8 mouse cellular contexts compared by ENCODE assay signal in the genomic region with DNA sequence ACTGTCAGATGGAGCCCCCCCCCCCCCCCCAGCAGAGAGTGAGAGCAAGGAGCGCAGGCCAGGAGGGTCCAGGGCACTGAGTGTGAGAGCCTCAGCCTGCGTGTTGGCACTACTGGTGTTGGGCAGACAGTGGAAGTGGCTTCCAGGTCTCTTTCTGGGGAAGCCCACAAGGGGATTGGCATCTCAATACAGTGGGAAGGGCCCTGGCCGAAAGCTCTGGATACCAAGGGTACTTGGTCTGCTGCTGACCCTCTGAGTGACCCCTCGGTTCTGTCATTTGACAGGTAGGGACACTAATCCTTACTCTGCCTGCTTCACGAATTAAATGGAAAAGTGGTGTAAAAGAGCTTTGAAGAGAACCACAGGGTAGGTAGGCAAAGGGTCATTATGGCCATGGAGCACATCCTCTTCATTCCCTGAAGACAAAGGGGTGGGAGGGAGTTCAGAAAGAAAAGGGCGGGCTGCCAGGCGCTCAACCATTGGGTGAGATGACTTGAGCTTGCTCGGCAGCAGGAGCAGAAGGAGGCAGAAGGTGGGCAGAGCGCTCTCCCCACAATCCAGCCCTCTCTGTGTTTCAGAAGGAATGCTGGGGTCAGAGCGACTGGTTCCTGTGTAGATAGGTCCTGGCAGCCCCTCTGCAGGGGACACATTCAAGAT.
DNase-seq lines count a peak whose midpoint lies in the region; ATAC-seq and TF ChIP-seq lines count a peak whose summit lies in the region.

No protein-coding gene starts in this region.

- peak overlapping the region; percentile 46 for H3K4me2 ChIP-seq in kidney, postnatal 0 days (ENCODE audit: low read length)
- peak overlapping the region; percentile 49; the same call in 1 of the 2 replicates for H3K4me2 ChIP-seq in limb, embryonic 14.5 days (replicated peaks; ENCODE audit: low read depth, low read length, severe bottlenecking)

- 0 out of 2 replicates have a peak, but pooled peaks cover 2% of the 10 kb centered on the region for H3K36me3 ChIP-seq in kidney, postnatal 0 days (ENCODE audit: insufficient read depth, low read length)
- peaks cover 3% of the 10 kb centered on the region; the same call in 1 of the 2 replicates for H3K36me3 ChIP-seq in limb, embryonic 14.5 days (ENCODE audit: control insufficient read depth, insufficient read depth, low read length)

- H3K9me3 ChIP-seq in kidney, postnatal 0 days (replicated peaks; ENCODE audit: low read length), result no peaks in the 10 kb centered on the region
- 0 out of 2 replicates have a peak, but pooled peaks cover 4% of the 10 kb centered on the region for H3K9me3 ChIP-seq in limb, embryonic 14.5 days (ENCODE audit: control insufficient read depth, low read length)

- no peak for TF ChIP-seq CTCF in kidney, postnatal 0 days (IDR thresholded peaks at IDR 0.05; ENCODE audit: low read depth)

- whole genome bisulfite sequencing in kidney, postnatal 0 days, result 59% methylated on average over 10 of the region's 10 CpGs
- 58% methylated on average over 10 of the region's 10 CpGs for WGBS in limb, embryonic 14.5 days

- no peaks in the 10 kb centered on the region for H3K27me3 ChIP-seq in kidney, postnatal 0 days (ENCODE audit: insufficient read depth, low read length)
- no peaks in the 10 kb centered on the region for H3K27me3 ChIP-seq in limb, embryonic 14.5 days (ENCODE audit: control insufficient read depth, insufficient read depth, low read length)

- peak overlapping the region; percentile 63; the same call in 1 of the 2 replicates for H3K27ac ChIP-seq in kidney, postnatal 0 days
- no peak overlapping the region for H3K27ac ChIP-seq in limb, embryonic 14.5 days (replicated peaks; ENCODE audit: low read depth, low read length)

- TF ChIP-seq POLR2A in limb, embryonic 14.5 days (IDR thresholded peaks at IDR 0.05; ENCODE audit: borderline replicate concordance, extremely low read depth, insufficient read depth, insufficient read length), result no peak

- H3K9ac ChIP-seq in kidney, postnatal 0 days (ENCODE audit: low read depth, low read length), result no peak overlapping the region
- H3K9ac ChIP-seq in limb, embryonic 14.5 days (ENCODE audit: low read depth, low read length, severe bottlenecking), result peak overlapping the region; percentile 43; the same call in 1 of the 2 replicates

- no peak for ATAC-seq in kidney, postnatal 0 days (replicated peaks; ENCODE audit: low FRiP score, low read depth)
- ATAC-seq in limb, embryonic 14.5 days (ENCODE audit: low FRiP score, low read depth), result no peak
- no peak for ATAC-seq in inflammation-experienced regulatory T-cells, adult 6 months

- no peak overlapping the region for H3K4me3 ChIP-seq in kidney, postnatal 0 days (replicated peaks; ENCODE audit: low read depth, low read length)
- H3K4me3 ChIP-seq in limb, embryonic 14.5 days (replicated peaks; ENCODE audit: low read length), result peak overlapping the region; percentile 25; the same call in 1 of the 2 replicates

- peaks cover under 1% of the 10 kb centered on the region; the same call in 1 of the 2 replicates for H3K4me1 ChIP-seq in kidney, postnatal 0 days (replicated peaks; ENCODE audit: insufficient read depth, low read length)
- H3K4me1 ChIP-seq in limb, embryonic 14.5 days (ENCODE audit: control insufficient read depth, insufficient read depth, low read length), result peaks cover 6% of the 10 kb centered on the region

- peak; percentile 54 for DNase-seq in kidney, postnatal 0 days (ENCODE audit: low spot score)
- no peak for DNase-seq in kidney, adult 18-20 months
- DNase-seq in cerebellum, adult 18-20 months, result peak; percentile 54
- DNase-seq in heart, adult 9 months (ENCODE audit: low spot score in 2 of 2), result peak; percentile 69 to 75
- DNase-seq in limb, embryonic 14.5 days (ENCODE audit: low spot score), result no peak
- peak; percentile 45 for DNase-seq in skeletal muscle tissue, adult 2 months (ENCODE audit: low read depth, low spot score)
- DNase-seq in layer of hippocampus, postnatal 14 days (ENCODE audit: low spot score in 2 of 2), result no peak

Comparison
In these comparisons a context has a peak if more than half of its experiments do, and no peak if none do; other contexts are left out.
1. DNase-seq: peak in kidney, postnatal 0 days (single experiment), cerebellum, adult 18-20 months (2 of 2), heart, adult 9 months (2 of 2) and skeletal muscle tissue, adult 2 months (single experiment); none in kidney, adult 18-20 months (single experiment), limb, embryonic 14.5 days (single experiment) and layer of hippocampus, postnatal 14 days (0 of 2).